Mouse (Mus musculus) thymus, adult 2 months (tissue): ENCODE measurements around the gene Rtn4rl2. TPM values are rescaled to one million over a fixed set of nuclear protein-coding genes. Genes with fewer than 3 reads are reported as not detected.

Experiments used
- DNase-seq: peaks from one replicate; pipeline ENCODE4 v3.0.0; 2021
- H3K27ac ChIP-seq: fragments of 200-500 bp; 2 replicates; pipeline ENCODE4 v1.5.1; 2012; ENCODE audit warnings: low read length, control low read depth; ENCODE audit not compliant: control insufficient read depth, insufficient read depth
- H3K27me3 ChIP-seq: fragments of 200-500 bp; 2 replicates; pipeline ENCODE4 v1.6.1; 2012; ENCODE audit warnings: mild to moderate bottlenecking, low read length, moderate library complexity, mixed read lengths; ENCODE audit not compliant: control insufficient read depth, insufficient read depth
- H3K36me3 ChIP-seq: fragments of 200-500 bp; 2 replicates; pipeline ENCODE4 v1.6.1; 2012; ENCODE audit warnings: mild to moderate bottlenecking, low read length, moderate library complexity; ENCODE audit not compliant: control insufficient read depth, insufficient read depth
- H3K4me1 ChIP-seq: fragments of 200-500 bp; replicated peaks from 2 replicates; pipeline ENCODE4 v1.6.1; 2012; ENCODE audit warnings: low read length; ENCODE audit not compliant: control insufficient read depth, insufficient read depth
- H3K4me3 ChIP-seq: fragments of 200-500 bp; 2 replicates; pipeline ENCODE4 v1.5.1; 2012; ENCODE audit warnings: mild to moderate bottlenecking, low read length, control low read depth, moderate library complexity; ENCODE audit not compliant: control insufficient read depth, insufficient read depth
- CTCF ChIP-seq: fragments of 200-500 bp; IDR thresholded peaks from 2 replicates; pipeline ENCODE4 v1.5.1; 2012; ENCODE audit warnings: mild to moderate bottlenecking, control low read depth, low read length, moderate library complexity, borderline replicate concordance; ENCODE audit not compliant: control insufficient read depth, poor library complexity, insufficient read depth; ENCODE audit errors: extremely low read depth
- POLR2A ChIP-seq: fragments of 200-500 bp; IDR thresholded peaks from 2 replicates; pipeline ENCODE4 v1.6.1; 2012; ENCODE audit warnings: mild to moderate bottlenecking, low read length, control low read depth, moderate library complexity; ENCODE audit not compliant: control insufficient read depth, poor library complexity, insufficient read depth; ENCODE audit errors: extremely low read depth
- WGBS: fragments of 180-500 bp; shearing (Covaris S2); methylation state at CpG from one replicate; pipeline ENCODE4 v1.1.7; 2018; 5-methylcytosine and 5-hydroxymethylcytosine counted together
- polyA plus RNA-seq: library from polyadenylated mRNA; depleted of rRNA; stranded (reverse); fragments of >200 nt; gene quantifications from 2 replicates; pipeline ENCODE4 v1.2.3, GENCODE M21; 2012

The Rtn4rl2 gene
- polyA plus RNA-seq, 1 experiment = 1.8 TPM

DNA sequence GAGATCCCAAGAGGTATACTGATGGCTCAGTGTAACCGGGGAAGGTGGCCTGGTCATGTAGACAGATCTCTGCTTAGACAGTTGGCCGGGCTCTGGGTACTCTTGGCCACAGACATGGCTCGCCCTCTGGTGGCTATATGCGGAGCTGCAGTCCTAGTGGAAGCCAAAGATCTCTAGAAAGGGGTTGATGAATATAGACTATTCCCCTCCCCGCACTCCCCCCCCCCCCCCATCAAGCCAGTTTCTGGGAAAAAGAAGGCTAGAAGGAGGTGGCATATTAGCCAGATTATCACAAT, 3.5 kb upstream of the Rtn4rl2 start:
- whole genome bisulfite sequencing = 1% methylated on average over 5 of the region's 5 CpGs
- H3K27me3 ChIP-seq = peaks cover 21% of the 10 kb centered on the region
- H3K4me3 ChIP-seq = no peak overlapping the region
- DNase-seq = peak; percentile 75
- no peak overlapping the region for H3K27ac ChIP-seq
- H3K4me1 ChIP-seq = peaks cover 14% of the 10 kb centered on the region
- H3K36me3 ChIP-seq = no peaks in the 10 kb centered on the region
- TF ChIP-seq POLR2A = no peak
- TF ChIP-seq CTCF = peak; percentile 82; the same call in 1 of the 2 replicates

DNA sequence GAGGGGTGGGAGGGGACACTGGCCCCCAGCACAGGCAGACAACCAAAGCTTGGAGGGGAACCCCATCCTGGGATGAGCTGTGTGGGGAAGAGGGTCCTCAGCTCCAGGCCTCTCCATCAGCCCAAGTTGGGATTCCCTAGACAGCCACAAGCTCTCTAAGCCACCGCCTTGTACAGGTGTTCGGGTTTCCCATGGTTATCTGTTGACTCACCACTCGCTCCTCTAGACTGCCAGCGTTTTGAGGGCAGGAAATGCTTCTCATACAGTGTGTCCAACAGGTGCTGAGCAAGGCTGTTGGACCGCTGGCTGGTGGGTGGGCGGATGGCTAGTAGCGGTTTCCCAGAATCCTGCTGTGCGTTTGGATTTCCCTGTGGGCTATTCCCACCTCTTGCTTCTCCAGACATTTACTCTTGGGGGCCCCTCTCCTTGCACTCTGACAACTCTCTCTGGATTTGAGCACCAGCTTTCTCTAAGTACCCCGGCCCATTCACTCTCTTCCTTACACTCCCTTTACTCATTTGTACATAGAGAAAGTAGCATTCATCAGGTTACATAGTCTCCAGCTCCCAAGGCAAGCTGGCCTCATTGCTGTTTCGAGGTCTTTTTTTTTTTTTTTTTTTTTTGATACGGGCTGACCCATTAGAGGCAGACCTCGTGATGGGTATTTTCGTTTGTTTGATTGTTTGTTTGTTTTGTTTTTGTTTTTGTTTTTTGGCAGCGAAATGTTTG, 3.0 kb upstream of the Rtn4rl2 start:
- no peak overlapping the region for H3K4me3 ChIP-seq
- H3K27me3 ChIP-seq = peaks cover 24% of the 10 kb centered on the region
- TF ChIP-seq POLR2A (no peak), CTCF (no peak)
- no peaks in the 10 kb centered on the region for H3K36me3 ChIP-seq
- WGBS = 13% methylated on average over 14 of the region's 14 CpGs
- no peak for DNase-seq
- H3K27ac ChIP-seq = no peak overlapping the region
- H3K4me1 ChIP-seq = peaks cover 14% of the 10 kb centered on the region

DNA sequence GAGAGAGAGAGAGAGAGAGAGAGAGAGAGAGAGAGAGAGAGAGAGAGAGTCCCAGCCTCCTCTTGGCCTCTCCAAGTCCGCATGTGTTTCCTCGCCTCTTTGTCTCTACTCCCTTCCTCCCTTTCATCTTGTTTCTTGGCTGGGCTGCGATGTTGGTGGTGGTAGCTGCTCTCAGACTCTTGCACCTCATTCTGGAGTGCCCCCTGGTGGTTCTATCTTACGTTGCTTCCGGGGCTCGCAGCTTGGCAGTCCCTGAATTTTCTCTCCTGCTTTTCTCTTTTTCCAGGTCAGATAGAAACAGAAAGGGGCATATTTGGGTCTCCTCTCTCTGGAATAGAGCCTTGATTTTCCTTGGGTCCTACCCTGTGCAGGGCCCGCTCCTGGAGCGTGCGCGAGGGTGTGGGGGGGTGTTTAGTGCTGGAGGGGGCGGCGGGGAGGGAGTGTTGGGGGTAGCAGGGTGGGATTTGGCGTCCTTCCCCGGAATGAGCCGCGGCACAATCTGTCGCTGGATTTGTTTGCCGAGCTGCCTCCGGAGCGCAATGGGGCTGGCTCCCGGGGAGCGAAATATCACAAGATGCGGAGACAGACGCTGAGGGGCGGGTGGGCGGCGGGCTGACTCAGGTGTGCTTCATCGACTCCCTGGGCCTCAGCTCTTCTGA, 2.3 kb upstream of the Rtn4rl2 start:
- no peak overlapping the region for H3K4me3 ChIP-seq
- peaks cover 14% of the 10 kb centered on the region for H3K4me1 ChIP-seq
- TF ChIP-seq CTCF (peak; percentile 51; the same call in 1 of the 2 replicates), POLR2A (no peak)
- H3K27me3 ChIP-seq = peaks cover 26% of the 10 kb centered on the region
- DNase-seq = peak; percentile 81
- no peak overlapping the region for H3K27ac ChIP-seq
- H3K36me3 ChIP-seq = no peaks in the 10 kb centered on the region
- WGBS = 9% methylated on average over 28 of the region's 28 CpGs

GRCm38 (mm10) chr2:84887411-84888271, 1.1 kb upstream of the Rtn4rl2 start:
- 1% methylated on average over 58 of the region's 58 CpGs for WGBS
- TF ChIP-seq CTCF (peak; percentile 31; the same call in 1 of the 2 replicates), POLR2A (no peak)
- H3K36me3 ChIP-seq = no peaks in the 10 kb centered on the region
- peak overlapping the region; percentile 28 for H3K4me3 ChIP-seq
- H3K27ac ChIP-seq = no peak overlapping the region
- peaks cover 14% of the 10 kb centered on the region for H3K4me1 ChIP-seq
- DNase-seq = no peak
- H3K27me3 ChIP-seq = peaks cover 27% of the 10 kb centered on the region

DNA sequence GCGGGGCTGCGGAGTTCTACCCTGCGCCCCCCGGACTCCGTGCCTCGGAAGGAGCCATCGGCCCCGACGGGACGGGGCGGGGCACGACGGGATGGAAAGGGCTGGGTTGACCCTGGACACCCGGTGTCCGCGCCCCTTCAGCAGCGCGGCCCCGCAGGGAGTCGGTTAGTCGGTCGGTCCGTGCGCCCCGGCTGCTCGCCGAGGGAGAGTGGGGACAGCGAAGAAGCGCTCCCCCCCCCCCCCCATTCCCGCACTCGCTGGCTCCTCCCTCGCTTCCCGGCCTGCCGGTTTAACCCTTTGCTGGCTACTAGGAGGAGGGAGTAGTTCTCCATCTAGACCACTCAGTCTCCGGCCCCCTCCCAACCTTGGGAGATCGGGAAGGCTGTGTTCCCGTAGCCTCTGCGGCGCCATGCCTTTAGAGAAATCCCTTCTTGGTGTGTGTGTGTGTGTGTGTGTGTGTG, 341 bp upstream of the Rtn4rl2 start:
- Histone ChIP-seq H3K27me3 (peaks cover 30% of the 10 kb centered on the region), H3K36me3 (no peaks in the 10 kb centered on the region), H3K4me3 (peak overlapping the region; percentile 1), H3K4me1 (peaks cover 14% of the 10 kb centered on the region), H3K27ac (no peak overlapping the region)
- WGBS = under 1% methylated on average over 25 of the region's 39 CpGs
- DNase-seq = no peak
- TF ChIP-seq CTCF (no peak), POLR2A (no peak)

- WGBS = 34% methylated on average over 23 of the region's 23 CpGs
- H3K4me1 ChIP-seq = peaks cover 14% of the 10 kb centered on the region
- no peak overlapping the region for H3K27ac ChIP-seq
- DNase-seq = no peak
- H3K36me3 ChIP-seq = no peaks in the 10 kb centered on the region
- H3K27me3 ChIP-seq = peaks cover 30% of the 10 kb centered on the region
- no peak overlapping the region for H3K4me3 ChIP-seq
- TF ChIP-seq CTCF (no peak), POLR2A (no peak)
Observed at GRCm38 (mm10) chr2:84885084-84886055, 1.1 kb downstream of the Rtn4rl2 start.
